Mouse (Mus musculus) lung, postnatal 4 days (tissue): Measurements from ENCODE around the gene Acbd6.

Experiments used
- DNase-seq, 2 experiments: peaks; one replicate each; pipeline ENCODE4 v3.0.0; 2021

Gene Acbd6

DNA sequence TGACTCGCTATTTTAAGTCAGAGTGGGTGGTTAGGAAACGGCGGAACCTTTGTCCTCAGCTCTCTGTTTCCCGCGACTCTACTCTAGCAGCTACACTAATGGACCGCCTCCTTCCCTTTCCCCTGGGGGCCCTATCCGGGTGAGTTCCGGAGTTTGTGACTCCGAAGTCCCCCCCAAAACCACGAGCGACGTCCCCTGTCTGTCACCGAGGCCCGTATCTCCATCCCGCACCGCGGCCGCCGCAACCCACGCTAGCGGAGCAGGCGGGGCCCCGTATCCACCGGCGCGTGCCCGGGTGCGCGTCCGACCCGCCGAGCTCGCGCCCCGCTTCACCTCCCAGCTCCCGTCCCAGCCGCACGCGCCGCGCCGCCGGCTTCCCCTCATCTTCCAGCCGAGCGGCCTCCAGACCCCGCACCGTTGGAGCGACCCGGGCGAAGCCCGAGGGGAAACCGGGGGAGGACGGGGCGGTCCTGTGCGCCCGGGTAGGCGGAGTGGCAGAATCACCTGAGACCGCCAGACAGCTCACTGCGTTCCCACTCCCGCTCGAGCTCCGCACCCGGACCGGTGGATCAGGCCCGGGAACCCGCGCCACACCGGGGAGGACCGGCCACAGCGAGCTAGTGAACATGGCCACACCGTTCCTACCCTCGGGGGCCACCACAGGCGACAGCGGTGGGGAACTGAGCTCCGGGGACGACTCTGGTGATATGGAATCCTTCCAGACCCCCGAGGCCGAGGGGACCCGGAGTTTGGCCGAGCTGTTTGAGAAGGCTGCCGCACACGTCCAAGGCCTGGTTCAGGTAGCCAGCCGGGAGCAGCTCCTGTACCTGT, at the start of gene Acbd6:
Gene Acbd6, plus strand, starts transcription at position 109 of the 831 bp plus-strand sequence.
- DNase-seq, result peak; percentile 84 to 85

DNA sequence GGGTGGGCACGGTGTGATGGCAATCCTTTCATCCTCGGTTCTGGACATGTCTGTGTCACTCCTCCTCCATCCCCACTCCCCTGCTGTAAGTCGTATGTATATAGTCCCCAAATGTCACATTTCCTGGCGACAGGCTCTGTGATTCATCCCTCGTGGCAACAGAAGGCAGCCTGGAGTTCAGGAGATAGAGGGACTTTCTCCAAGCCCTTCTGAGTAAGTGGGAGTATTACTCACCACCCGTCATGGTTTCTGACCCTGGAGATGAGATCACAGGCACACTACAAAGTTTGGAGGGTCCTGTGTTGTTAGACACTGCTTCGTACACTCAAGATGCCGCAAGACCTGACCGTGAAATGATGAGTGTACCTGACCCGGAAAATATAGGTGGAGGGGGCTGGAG, 47.7 kb upstream of the Acbd6 start:
- DNase-seq, result no peak

DNA sequence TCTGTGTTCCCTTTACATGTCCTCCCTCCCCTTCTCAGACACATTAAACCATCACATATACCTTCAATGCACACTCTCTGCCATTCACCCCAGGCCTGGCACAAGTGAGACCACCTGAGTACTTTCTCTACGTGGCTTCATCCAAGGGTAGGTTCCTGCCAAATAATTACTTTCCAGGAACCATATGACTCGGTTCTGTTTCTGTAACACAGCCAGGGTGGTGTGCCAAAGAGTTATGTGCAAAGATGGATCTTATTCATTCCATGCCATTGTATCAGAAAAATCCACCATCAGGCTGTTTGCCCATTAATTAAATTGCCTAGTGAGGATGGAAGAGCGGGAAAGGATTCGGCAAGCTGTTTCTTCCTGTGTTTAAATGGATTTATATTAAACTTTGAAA, 42.1 kb upstream of the Acbd6 start:
- no peak for DNase-seq

DNA sequence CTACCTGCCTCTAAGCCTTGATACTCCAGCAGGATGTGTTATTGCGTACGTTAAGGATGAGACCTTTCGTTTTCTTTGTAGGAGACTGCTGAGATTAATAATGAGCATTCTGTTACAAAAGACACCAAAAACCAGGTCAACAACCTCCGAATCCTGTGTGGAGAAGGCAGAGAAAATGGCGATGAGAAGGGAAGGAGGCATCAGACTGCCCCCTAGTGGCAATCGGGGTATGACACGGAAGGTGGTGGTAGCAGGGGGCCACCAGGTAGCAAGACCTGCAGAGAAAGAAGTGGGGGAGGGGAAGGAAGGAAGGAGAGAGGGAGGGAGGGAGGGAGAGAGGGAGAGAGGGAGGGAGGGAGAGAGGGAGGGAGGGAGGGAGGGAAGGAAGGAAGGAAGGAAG, 41.3 kb upstream of the Acbd6 start:
- DNase-seq, result peak; percentile 52 to 69

DNA sequence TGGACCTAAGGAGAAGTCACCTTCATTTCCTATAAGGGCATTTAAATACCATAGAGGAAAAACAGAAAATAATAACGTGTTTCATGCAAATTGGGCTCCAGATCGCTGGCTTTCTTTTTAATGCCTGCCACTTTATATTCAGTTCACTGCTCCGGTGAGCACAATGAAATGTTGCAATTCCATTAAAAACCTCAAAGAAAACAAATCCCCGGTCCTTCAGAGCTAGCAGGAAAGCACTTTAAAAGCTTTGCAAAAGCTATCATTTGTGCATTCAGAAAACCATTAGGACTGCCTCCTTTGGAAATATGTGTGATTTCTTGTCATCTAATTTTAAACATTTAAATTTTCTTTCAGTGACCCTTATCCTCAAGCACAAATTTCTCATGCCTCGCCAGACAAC, 40.9 kb upstream of the Acbd6 start:
- no peak for DNase-seq

DNA sequence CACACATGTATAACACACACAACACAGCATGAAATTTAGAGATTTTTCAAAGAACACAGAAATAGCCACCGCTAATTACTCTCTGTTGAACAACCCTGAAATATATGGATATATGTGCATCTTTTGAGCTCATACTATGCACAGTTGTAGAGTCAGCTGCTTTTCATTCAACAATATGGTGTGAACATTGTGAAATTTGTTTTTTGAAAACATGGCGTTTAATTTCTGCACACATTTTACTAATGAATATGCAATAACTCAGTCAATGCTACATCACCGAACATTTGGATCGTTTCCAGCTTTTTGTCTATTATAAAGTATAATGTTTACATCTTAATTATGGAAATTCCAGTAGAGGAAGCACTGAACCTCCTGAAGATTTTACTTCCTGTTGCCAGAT, 37.6 kb upstream of the Acbd6 start:
- no peak for DNase-seq

DNA sequence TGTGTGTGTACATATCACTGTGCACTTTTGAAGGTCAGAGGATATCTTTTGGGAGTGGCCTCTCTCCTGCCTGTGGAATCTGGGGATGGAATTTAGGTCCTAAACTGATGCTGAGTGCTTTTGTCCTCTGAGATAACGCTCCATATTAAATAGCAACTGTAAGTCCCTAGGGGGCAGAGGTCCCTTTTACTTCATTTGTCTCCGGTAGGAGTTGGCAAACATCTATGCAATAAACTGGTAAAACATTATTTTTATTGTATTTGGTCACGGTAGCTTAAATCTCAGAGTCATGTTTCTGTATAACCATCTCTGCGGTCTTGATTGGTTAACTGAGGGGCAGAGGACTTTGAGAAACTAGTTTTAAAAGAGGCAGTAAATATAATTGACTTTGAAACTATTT, 35.4 kb upstream of the Acbd6 start:
- no peak for DNase-seq

DNA sequence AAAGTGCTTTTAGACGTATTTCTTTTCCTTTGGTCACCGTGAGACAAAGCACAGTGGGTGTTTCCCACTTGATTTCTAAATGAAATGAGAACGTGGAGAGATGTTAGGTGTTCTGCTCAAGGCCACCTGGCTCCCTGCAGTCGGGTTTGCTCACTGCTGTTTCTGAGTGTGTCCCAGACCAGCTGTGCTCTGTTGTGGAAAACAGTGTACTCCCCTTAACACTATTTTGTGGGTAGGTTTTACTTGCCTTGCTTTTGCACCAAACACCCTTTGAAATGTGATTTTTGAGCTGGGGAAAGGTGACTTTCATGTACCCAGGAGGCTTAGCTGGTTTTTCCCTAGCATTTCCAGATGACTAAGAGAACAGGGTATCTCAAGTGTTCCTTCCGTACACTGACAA, 31.7 kb upstream of the Acbd6 start:
- DNase-seq, result no peak

DNA sequence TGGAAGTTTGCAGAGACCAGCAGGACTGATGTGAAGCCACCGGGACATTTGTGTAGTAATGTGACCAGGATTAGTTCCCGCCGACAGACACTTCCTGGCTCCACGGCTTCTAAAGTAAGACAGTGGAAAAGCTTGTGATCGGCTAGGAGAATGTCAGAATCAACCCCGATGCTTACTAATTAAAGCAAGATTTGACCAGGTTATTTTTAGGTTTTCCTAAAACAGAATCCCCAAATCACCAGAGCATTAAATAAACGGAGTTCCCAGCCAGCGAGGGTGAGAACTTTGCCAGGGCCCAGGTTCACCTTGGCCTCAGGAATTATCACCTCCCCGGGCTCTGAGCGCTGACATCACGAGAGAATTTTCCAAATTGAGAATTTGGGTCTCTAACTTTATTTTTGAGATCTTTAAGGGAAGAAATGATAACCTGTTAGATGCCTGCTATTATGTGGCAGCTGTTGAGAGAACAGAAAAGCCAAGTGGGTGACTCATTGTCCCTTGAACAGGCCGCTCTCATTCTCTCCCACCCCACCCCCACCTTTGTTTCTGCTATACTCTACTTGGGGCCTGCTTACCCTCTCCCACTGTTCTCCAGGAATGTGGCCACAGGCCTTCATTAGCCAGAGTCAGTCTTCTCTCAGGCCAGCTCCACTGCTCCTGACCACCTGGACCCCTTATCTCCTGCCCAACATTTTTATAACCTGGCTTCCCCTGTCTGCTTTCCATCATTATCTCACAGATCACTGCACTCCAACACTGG, 30.7 kb upstream of the Acbd6 start:
- DNase-seq, result no peak

DNA sequence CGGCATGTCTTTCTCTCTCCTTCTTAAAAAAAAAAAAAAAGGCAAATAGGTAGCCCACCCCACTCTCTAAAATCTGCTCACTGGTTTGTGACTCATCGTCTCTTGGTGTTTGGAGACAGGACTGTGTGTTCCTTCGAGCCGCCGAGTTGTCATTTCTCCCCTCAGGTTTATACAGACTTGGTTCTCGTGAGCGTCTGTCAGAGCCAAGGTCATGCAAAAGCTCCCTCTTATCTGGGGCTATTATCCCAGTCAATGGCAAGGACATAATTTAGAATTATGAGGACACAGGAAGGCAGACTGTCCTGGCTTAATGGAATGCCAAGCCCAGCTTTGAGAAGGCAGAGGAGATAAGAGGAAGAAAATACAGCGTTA, 30.1 kb upstream of the Acbd6 start:
- no peak for DNase-seq

DNA sequence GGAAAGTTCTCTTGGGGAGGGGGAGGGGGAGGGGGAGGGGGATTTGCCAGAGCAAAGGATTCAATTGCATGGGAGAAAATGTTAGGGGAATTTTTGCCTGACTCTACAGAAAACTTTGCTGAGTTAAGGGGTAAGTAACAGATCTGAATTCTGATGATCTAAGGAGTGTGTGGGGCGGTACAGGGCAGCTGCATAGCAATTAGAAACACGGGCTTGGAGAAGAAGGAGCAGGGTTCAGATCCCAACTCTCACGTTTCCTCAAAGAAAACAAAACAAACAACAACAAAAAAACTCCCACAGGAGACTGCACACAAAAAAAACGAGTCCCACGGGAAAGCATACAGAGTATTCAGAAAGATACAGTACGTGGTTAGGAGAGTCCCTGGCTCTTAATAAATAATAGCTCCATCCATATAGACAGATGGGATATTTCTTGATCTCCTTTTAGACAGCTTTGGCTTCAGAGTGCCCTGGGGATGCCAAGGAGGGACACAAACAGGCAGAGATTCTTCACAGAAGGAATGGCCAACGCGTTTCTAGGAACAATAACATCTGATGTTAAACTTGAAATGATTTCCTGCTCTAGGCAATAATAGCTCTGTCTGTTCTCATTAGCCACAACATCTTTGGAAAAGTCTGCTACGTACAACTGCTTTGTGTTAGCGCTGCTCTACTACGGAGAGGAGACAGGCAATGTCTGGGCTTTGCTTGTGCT, 29.4 kb upstream of the Acbd6 start:
- DNase-seq, result peak in 1 of 2 experiments; percentile 39

DNA sequence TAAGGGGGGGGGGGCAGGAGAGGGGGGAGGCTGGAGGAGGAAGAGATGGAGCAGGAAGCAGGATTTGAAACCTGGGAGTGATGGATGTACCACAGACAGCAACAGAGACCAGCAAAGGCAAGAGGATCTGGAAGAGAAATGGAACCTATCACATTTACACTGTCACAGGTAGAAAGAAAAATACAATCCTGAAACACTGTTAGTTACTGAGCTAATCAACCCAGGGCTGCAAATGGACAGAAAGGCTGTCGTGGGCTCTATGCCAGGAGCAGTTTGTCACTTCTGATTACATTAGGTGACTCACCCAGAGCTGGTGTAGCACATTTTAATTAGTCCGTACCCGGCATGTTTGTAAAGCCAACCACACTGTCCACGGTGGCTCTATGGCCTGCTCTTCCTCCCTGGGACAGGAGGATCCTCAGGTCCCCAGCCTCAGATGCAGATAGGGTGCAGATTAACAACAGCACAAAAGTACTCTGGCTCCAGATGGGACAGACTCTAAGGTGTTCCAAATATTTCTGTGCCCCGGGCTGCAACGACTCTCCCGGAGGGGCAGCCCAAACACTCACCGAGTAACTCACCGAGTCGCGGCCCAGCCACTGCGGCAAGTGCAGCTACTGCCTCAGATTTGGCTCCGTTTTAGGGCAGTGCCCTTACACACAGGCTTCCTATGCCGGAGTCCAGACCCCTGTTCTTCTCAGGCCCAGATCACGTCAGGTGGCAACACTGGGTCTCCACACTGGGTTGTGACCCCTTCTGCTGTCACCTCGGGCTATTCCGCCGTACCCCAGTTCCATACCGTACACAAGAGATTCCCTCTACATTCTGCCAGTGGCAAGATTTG, 28.6 kb upstream of the Acbd6 start:
- DNase-seq, result no peak

DNA sequence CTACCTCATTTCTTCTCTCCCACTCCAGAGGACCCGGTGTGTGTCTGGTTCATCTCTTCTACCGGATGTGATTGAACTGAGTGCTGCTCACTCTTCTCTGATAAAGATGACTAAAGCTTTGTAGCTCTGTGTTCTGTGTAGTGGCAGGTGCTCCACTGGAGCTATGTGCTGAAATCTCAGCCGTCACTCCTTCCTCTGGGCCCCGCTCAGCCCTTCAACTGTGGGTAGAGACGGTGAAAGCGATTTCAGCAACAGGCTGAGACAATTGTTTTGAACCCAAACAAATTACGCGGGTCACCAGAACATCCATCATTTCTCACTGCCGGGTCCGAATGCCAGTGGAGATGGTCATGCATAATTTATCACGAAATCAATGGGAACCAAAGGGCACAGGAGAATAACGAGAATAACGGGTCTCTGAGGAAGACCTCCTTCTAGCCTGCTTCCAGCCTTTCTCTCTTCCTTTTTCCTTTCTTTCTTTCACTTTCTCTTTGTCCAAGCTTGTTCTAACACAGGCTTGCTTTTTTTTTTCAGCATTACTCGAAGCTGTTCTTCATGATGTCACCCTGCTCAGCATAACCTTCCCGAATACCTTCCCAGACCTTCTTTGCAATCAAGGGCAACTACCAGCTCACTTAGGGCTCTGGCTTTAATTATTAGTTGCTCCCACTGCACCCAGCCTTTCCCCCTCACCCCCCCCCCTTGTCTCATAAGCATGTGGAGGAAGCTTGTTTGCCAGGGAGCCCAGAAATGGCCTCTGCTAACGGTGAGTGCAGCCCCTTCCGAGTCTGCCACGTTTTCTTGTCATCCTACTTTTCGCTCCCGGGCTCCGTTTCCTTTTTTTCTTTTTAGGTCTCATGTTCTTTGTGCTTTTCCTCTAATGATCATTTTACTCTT, 27.1 kb upstream of the Acbd6 start:
- DNase-seq, result no peak

DNA sequence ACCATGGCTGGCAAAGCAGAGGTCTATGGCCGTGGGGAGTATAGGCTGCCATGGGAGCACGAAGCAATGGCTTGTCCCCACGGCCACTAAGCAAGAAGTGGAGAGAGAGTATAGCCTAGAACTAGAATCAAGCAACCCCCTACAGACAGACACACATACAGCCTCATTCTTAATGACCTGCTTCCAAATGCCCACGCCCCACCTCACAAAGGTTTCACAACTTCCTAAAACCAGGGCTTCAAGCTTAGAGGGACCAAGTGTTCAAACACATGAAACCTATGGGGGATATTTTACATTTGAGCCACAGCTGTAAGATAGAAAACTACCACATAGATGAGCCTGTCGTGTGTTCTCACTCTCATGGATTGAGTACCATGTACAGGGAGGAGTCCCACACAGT, 25.5 kb upstream of the Acbd6 start:
- no peak for DNase-seq

DNA sequence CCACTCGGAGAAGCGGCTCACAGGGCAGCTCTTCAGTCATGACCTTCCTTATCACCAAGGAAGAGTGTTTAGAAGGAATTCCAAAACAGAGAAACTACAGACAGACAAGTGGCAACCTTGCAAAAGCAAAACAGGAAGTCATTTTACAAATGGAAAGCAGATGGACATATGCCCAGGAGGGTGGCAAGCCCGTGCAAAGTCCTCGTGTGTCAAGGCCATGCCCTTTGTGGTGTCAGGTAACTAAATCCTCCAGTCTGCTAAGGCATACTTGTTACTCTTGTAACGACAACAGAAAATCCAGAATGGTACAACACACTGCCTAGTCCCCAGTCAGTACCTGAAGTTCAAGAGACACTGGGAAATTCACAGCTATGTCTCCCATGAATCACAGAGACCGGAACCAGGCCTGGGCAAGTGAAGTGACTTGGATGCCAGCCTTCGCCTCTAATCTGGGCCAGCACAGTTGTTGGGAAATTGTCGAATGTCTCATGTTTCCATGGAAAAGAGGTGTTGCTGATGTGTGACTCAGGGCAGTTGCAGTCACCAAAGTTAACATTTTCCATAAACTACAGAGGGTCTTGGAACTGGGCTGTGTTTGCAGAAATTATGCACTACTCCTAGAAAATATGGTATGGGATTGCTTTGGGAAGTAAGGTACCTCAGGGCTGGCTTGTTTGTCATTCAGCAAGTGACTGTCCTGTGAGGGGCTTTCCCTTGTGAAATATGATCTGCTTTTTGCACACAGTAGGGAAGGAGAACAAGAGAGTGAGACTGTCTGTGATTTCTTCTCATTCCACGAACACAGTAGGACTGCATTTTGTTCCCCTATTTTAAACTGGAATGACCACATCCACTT, 24.9 kb upstream of the Acbd6 start:
- peak; percentile 37 to 56 for DNase-seq

DNA sequence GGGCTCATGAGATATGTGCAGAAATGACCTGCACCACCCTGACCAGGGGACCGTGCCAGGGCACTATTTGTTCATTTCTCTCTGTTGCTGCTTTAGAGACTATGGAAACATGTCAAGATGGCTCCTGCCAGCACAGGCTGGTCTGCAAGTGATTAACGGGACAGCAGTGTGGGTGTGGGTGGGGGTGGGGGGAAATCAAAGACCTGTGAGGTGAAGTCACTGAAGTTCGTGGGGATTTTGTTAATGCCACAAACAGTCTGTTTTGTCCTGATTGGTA, 24.3 kb upstream of the Acbd6 start:
- no peak for DNase-seq

DNA sequence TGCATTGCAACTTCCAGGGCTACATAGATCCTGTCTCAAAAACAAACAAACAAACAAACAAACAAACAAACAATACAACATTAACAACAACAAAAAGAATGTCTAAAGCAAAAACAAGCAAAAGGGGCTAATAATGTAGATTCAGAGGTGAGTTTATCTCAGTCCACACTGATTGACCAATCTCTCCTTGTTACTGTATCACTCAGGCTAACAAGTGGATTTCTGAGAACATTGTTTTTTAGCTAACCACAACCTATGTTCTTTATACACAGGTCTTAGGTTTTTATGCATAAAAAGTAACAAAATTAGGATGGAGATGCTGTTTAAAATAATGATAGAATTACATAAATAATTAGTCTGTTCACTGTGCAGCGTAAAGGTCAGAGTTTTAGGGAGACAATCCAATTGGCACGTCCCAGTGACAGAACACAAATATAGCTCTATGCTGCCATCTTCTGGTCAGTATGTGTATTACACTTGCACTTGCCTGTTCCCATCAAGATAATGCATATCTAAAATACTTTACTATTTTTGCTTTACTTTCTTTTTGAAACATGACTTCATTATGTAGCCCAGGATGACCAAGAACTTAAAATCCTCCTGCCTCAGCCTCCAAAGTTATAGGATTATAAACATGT, 20.8 kb upstream of the Acbd6 start:
- DNase-seq, result peak in 1 of 2 experiments; percentile 61

DNA sequence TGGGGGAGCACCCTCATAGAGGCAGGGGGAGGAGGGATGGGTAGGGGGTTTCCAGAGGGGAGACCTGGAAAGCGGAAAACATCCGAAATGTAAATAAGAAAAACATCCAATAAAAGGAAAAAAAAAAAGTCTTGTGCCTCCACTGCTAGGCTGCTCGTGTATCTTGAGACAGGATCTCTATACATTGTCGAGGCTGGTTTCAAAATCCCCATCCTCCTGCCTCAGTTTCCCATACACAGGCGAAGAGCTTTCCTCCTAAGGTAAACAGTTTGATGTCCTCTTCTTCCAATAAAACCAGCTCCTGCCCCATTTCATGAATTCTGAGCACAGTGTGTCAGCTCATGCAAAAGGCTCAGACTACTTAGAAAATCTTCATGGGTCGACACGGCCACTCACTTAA, 19.9 kb upstream of the Acbd6 start:
- no peak for DNase-seq

DNA sequence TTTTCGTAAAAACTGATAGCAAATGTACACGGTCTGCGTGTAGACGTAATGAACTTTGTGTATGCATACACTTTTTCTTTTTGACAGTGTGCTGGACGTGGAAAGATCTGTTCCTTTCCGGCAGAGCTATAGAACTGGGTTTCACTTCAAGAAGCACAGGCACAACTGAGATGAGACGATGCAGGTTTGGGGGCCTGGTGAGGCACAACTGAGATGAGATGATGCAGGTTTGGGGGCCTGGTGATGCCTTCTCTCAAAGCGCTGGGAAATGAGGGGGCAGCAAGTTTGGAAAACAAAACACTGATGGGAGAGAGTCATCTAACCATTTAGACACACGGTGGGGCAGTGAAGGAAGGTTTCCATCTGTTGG, 293 bp upstream of the Acbd6 start:
- no peak for DNase-seq

DNA sequence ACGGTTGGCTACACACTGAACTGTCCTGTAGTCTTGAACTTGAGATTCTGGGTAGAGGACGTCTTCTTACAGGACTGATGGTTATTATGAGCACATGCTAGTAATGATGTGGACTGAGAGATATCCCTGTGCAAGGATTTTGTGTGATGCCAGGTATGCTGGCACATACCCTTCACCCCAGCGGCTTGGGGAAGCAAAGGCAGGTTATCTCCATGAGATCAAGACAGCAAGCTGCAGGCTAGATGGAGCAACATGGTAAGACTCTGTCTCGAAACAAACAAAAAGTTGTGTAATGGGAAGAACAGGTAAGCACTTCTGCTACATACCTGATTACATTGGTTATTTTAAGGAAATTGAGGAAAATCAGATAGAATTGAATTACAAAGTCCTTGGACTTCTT, 2.1 kb downstream of the Acbd6 start:
- DNase-seq, result no peak

DNA sequence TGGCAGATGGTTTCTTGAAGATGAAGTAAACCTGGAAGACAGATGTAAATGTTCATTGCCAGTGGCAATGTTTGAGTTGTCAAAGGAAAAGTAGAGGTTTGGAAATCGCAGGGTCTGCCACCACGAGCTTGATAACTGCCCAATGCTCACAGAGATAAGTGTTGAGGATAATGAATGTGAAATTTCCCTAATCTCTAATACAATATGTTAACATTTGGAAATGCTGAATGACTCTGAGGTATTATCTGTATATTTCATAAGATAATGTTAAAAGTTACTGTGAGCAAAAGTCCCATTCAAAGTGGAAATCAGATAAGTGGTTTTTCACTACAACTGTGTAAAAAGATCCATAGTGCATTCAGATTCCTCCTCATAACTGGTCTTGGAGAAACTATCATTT, 2.8 kb downstream of the Acbd6 start:
- no peak for DNase-seq
